Mouse (Mus musculus) ES-E14 (cell line): ENCODE data around the gene Grip2.

Experiments used
- CHD2 ChIP-seq: IDR thresholded peaks from 2 replicates; pipeline ENCODE4 v1.6.1; 2014; ENCODE audit warnings: mild to moderate bottlenecking, low read depth, low read length, inconsistent platforms
- HCFC1 ChIP-seq: IDR thresholded peaks from 2 replicates; pipeline ENCODE4 v1.6.1; 2012; ENCODE audit warnings: low read length, inconsistent platforms, borderline replicate concordance; ENCODE audit not compliant: insufficient read depth
- ZC3H11A ChIP-seq: IDR thresholded peaks from 2 replicates; pipeline ENCODE4 v1.6.1; 2012; ENCODE audit warnings: low read depth, mild to moderate bottlenecking, inconsistent platforms, low read length, borderline replicate concordance

GRCm38 (mm10) chr6:91718067-91718466 is 109.0 kb downstream of the Grip2 start:
- no peak for TF ChIP-seq HCFC1
- TF ChIP-seq ZC3H11A = no peak
- TF ChIP-seq CHD2 = no peak
